Mouse (Mus musculus) testis, postnatal 14 days (tissue): ENCODE results near the gene Slc25a10.

ENCODE experiments used
- DNase-seq: peaks from one replicate; pipeline ENCODE4 v3.0.0; 2021; ENCODE audit warnings: low spot score

Gene Slc25a10

GRCm38 (mm10) chr11:120539285-120540014 is 47.8 kb downstream of the Slc25a10 start:
- no peak for DNase-seq

- no peak for DNase-seq
These were observed 50.3 kb downstream of the Slc25a10 start for GRCm38 (mm10) chr11:120541907-120542306.

- DNase-seq: no peak
These were observed 50.7 kb downstream of the Slc25a10 start for GRCm38 (mm10) chr11:120542376-120542775.

- no peak for DNase-seq
These were observed 54.3 kb downstream of the Slc25a10 start for GRCm38 (mm10) chr11:120545964-120546363.

GRCm38 (mm10) chr11:120547469-120547868 is 55.8 kb downstream of the Slc25a10 start:
- no peak for DNase-seq

- no peak for DNase-seq
These were observed 56.6 kb downstream of the Slc25a10 start for GRCm38 (mm10) chr11:120548214-120548613.

- DNase-seq: no peak
These were observed 57.1 kb downstream of the Slc25a10 start for GRCm38 (mm10) chr11:120548786-120549167.
